Mouse (Mus musculus) mature B cell (primary cell): Measurements from ENCODE around the gene Rhbdl1.

Experiments used
- in situ Hi-C: fragments of 300-500 bp; cut with MboI; formaldehyde crosslinking; loops from 2 replicates; pipeline ENCODE4 v1.14.3; 2019

Gene Rhbdl1

DNA sequence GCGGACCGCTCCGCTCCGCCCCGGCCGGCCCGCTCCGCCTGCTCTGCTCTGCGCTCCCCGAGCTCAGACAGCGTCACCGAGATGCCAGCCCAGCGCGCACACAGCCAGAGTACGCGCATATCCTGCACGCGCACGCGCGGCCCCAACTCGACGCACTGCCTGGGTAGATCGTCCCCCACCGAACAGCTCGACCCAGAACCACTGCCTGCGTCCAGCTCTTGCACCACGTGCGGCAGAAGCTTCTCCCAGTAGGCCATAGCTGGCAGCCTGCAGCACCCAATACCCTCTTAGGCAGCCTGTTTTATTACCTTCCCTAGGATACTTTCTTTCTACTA, at the start of gene Rhbdl1:
Gene Rhbdl1 (minus strand): TSS at position 220 of the 335 bp plus-strand sequence.
- in situ Hi-C loops = no loop called here

GRCm38 (mm10) chr17:25886806-25887205, 49.7 kb upstream of the Rhbdl1 start:
- in situ Hi-C loops = no loop called here

- in situ Hi-C loops = no loop called here
Observed at GRCm38 (mm10) chr17:25885636-25886035, 48.5 kb upstream of the Rhbdl1 start.

- in situ Hi-C loops = no loop called here
Observed at GRCm38 (mm10) chr17:25883824-25884223, 46.7 kb upstream of the Rhbdl1 start.

DNA sequence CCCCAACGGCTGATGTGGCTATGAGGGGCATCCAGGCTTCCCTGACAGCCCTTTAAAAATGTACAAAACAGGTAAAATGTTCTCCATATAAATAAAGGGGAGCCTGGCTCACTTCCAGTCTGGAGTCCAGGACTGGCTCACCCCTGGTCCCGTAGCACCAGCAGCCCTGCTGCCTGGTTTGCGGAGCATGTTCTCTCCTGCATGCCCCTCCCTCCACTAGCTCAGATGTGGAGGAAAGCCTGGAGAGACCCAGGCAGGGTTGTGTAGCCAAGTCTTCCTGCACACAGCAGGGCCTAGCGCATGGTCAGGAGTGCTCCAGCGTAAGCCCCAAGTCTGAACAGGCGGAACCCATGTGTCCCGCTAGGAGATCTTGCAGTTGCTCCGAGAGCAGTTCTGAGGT, 46.2 kb upstream of the Rhbdl1 start:
- in situ Hi-C loops = no loop called here

- in situ Hi-C loops = no loop called here
Observed at GRCm38 (mm10) chr17:25882306-25882705, 45.2 kb upstream of the Rhbdl1 start.

DNA sequence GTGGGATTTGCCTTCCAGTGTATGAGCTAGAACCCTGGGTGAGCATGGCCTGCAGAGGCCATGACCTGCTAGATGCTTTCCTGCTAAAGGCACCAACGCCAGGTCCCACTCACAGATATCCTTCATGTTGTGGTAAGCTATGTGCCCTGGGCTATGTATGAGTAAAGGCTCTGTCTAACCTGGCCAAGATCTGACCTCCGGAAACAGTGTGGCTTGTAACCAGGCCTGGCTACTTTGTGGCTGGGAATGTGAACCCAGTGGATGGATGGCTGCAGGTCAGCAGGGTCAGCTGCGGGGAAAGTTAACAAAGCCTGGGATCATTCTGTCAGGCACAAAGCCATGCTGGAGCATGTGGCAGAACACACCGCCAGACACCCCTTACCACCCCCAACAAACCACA, 44.6 kb upstream of the Rhbdl1 start:
- in situ Hi-C loops = no loop called here

GRCm38 (mm10) chr17:25880913-25881641, 44.0 kb upstream of the Rhbdl1 start:
- in situ Hi-C loops = no loop called here

GRCm38 (mm10) chr17:25880196-25880910, 43.3 kb upstream of the Rhbdl1 start, which contains the start of gene Wfikkn1:
TSS of gene Wfikkn1 (minus strand) at chr17:25880858.
- in situ Hi-C loops = no loop called here

GRCm38 (mm10) chr17:25879750-25880149, 42.7 kb upstream of the Rhbdl1 start:
- in situ Hi-C loops = no loop called here

DNA sequence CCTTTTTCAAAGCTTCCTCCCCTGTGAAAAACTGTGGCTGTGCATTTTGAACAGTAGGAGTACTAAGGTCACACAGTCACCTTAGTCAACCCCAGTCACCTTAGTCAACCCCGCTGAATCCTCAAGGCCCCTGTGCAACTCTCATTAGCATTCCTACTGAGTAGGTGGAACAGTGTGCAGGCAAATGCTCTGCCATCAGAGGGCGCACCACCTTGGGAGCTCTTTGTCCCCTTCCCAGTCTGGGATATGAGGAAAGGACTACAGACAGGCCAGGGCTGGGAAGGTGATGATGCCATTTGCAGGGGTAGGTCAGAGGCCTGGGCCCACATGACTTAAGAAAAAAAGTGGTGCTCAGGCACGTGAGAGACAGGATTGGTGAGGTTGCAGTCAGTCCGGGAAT, 42.2 kb upstream of the Rhbdl1 start:
- in situ Hi-C loops = no loop called here

DNA sequence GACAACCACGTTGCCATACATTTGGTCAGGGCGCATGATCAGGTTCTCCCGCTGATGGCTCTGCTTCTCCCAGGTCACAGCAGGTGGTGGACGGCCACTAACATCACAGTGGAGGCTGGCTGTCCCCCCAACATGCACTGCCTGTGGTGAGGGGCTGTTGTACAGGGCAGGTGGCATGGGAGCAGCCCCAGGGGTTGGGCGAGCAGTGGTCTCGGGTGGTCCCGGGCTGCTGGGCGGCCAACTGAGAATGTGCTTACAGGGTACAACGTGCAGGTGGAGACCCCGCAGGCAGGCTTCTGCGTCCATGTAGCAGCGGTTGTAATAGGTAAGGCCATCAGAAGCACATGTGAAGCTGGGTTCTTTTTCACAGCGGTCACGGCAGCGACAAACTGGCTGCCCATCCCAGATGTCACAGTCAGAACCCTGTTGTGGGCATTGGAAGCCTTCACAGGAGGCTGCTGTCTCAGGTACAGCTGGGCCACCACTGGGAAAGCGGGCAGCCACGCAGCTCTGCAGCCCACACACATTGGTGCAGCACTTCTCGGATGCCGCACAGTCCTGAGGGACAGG, 41.6 kb upstream of the Rhbdl1 start:
- in situ Hi-C loops = no loop called here

DNA sequence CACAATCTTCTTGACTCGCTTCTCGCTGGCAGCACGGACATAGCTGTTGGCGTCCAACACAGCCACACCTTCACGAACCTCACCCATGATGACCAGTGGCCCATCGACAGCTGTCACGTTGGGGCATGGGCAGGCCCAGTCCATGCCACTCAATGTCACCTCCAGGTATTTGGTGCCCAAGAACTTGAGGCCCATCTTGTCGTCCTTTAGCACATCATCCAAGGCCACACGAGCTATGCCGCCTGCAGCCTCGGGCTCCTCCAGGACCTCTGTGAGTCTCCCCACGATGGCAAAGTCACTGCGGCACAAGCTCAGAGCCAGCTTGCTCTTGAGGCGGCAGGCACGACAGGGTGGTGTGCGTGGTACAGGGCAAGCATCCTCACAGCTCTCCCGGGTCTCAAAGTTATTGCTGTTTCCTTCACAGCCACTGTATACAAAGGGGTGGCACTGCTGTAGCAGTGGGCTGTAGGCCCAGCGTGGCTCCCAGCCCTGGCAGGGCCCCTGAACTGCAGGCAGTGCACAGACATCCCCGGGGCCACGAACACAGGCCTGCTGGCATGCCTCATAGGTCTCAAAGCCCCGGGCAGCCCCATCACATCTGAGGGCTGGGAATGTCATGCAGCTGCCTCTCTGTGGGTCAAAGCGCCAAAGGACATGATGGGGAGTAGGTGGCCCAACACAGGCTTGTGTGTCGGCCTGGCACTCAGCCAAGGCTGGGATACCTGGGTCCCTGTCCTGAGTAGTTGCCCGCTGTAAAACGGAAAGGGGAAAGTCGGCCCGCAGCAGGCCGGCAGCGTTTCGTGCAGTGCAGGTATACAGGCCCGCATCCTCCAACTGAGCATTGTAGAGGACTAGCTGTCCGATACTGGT, 40.9 kb upstream of the Rhbdl1 start:
- in situ Hi-C loops = no loop called here

DNA sequence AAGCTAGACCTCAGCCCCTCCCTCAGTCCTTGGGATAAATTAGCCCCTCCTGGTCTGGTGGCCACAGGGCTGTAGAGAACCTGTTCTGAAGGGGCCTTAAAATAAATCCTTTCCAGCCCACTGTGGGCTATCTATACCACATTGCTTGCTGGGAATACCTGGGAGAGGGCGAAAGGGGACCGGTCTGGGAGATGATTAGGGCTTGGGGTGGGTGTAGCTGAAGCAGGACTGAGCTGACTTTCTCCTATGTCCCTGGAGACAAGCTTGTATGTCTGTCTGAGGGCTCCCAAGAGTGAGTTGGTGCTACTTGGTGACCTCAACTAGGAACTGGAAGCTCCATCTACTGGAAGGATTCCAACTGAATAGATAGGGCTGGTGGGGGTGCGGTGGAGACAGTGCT, 39.9 kb upstream of the Rhbdl1 start:
- in situ Hi-C loops = no loop called here

GRCm38 (mm10) chr17:25876347-25876915, 39.3 kb upstream of the Rhbdl1 start:
- in situ Hi-C loops = no loop called here

DNA sequence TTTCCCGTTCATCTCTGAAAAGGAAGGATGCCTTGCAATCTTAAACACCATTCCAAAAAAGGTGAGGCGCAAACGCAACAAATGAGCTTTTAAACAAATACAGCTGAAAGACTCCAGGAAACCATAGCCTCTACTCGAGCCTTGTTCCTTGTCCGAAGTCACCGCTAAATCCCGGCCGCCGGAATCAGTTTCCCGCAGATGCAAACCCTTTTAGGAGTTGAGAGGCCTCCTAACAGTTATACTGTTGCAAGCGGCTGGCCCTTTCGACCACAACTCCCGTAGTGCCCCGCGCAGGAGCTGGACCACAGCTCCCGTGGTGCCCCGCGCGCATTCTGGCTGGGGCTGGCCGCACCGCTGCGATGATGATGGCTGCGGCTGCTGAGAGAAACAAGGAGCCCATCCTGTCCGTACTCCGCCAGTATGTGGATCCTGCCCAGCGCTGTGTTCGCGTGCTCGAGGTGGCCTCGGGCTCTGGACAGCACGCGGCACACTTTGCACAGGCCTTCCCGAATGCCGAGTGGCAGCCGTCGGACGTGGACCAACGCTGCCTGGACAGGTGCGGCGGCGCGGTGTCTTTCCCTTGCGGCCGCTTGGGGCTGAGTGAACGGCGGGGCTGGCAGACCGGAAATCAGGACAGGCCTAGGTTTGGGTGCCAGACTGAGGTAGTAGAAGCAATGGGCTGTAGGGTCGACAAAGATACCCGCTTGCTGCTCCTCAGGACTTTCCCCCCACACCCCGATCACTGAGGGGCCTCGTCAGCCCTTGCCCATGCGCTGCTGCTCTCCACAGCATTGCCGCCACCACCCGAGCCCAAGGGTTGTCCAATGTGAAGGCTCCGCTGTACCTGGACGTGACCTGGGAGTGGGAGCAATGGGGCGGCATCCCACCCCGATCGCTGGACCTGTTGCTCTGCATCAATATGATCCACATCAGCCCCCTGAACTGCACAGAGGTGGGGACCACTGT, 38.4 kb upstream of the Rhbdl1 start:
- in situ Hi-C loops = no loop called here

DNA sequence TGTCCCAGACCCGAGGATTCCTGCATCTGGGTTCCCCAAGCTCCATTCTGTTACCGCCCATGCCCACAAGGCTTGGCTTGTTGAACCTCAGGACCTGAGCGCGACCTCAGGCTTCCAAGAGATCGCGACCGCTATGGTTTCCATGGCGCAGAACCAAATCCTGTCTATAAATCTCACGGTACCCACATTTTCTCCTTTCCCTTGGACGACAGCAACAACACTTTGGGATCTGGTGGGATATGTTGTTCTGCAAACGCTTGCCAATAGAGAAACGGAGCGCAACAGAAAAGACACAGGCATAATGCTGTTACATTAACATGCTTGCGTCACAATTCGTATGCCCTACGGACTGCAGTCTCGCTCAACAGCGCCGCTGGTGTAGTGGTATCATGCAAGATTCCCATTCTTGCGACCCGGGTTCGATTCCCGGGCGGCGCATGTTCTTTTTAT, 37.7 kb upstream of the Rhbdl1 start, which contains the start of gene Mettl26:
Gene Mettl26 (plus strand): TSS at position 354 of the 450 bp plus-strand sequence.
- in situ Hi-C loops = no loop called here

DNA sequence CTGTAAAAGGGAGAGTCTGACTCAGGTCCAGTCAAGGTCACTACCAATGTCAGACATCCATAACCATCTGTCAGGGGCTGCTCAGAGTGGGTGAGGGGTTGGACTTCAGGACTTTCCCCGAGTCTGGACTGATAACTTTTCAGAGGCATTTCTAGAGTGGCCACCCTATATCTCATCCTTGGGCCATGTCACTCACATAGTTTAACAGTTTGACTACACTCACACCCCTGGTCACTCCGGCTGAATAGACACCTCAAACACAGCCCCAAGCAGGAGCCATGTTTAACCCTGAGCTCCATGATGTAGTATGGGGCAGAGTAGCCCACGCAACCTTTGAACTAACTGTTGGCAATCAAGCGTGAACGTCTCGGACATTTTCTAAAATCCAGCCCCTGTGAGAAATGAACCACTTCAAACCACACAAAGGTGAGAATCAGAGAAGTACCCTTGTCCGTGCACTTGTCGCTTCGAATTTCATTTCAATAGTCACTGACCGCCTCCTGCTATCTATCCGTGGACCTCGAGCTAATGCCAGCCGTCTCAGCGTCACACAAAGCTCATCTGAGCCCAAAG, 37.1 kb upstream of the Rhbdl1 start:
- in situ Hi-C loops = no loop called here

- in situ Hi-C loops = no loop called here
Observed at GRCm38 (mm10) chr17:25873405-25874147, 36.5 kb upstream of the Rhbdl1 start.
